Mouse (Mus musculus): Measurements from ENCODE around the gene Colq.
"Not testable (repeated sequence)": the region's sequence is repeated elsewhere in the genome, so short reads cannot be mapped to it uniquely, and the experiment has no call there.

The Colq gene

DNA sequence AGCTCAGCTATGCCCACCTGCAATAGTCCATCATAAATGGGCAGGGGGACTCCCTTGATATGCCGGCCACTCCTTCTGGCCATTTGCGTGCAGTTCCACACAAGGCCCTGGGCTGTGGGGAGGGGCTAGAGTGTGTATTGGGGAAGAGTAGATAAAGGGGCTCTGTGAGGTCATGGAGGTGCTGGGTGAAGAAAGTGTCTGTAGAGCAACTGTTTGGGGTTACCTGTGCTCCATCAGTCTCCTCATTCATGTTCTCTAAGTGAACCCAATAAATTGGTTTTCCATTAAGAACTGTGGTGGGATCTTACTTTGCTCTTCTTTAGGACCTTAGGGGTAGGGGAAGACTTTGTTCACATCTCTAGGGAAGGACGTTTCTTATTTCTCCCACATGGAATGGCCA, at the start of gene Colq:
Colq (minus strand) TSS at position 101 of the 400 bp plus-strand sequence.
- no peak for DNase-seq

- DNase-seq, result no peak
Observed at GRCm38 (mm10) chr14:31640346-31640889, 49.3 kb upstream of the Colq start, which contains the start of gene Gm49387. Gene Gm49387, minus strand, starts transcription at chr14:31640878.

DNA sequence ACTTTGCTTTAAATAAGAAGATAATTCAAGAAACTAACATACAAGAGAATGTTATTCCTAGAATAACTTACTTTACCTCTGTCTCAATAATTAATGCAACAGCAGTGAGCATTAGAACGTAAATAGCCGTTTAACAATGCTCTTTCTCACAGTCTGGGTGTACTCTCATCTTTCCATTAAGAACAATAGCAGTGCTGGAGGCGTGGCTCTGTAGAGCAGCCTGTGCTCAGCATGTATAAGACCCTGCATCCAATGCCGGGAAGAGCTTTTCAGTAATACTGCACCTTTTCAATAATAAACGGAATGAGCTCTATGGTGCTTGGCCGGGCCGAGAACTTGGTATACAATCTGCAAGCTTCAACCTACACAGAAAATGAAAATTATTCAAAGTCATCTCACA, 39.5 kb upstream of the Colq start:
- DNase-seq, result no peak

- peak; percentile 82 for DNase-seq
Observed at GRCm38 (mm10) chr14:31622748-31623147, 31.6 kb upstream of the Colq start.

DNA sequence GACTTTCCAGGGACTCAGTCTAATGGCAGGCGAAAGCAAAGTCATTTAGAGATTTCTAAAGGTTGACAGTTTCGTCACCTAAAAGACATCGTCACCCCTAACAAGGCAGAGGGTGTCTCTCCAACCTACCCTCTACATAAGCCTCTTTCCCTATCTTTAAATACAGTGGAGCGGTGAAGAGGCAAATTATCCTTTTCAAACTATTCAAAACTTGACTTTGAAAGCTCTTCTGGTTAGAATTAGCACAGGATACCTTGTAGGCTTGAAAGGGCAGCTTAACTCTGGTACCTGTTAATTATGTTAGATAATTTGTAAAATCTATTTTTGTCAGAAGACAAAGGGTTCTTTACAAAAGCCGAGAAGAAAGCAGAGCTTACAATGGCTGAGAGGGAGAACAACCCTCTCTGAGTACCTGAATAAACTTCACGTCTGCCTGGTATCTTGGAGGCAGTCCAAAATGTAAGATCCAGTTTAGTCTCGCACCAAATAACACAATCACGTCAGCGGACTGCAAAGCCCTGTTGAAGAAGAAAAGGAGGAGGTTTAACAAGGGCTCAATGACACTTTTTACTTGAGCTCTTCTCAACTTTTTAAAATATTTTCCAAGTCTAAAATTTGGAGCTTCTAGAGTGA, 29.6 kb upstream of the Colq start:
- DNase-seq, result no peak

DNA sequence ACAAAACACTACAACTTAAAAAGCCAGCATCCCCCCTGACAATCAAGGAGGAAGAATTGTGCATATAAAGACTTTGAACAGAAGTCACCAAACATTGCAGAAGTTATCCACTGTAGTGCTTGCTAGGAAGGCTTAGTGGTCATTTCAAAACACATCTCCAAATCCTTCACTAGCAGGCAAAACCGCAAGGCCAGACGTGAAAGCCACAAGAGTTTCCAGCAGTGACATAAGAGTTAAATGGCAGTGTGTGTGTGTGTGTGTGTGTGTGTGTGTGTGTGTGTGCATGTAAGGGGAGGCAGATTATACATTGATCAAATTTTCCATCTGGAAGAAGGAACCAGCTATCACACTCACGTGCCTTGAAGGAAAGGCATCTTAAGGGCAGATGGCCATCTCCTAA, 26.9 kb upstream of the Colq start:
- no peak for DNase-seq

- DNase-seq, result peak; percentile 48
Observed at GRCm38 (mm10) chr14:31617204-31617603, 26.1 kb upstream of the Colq start.

DNA sequence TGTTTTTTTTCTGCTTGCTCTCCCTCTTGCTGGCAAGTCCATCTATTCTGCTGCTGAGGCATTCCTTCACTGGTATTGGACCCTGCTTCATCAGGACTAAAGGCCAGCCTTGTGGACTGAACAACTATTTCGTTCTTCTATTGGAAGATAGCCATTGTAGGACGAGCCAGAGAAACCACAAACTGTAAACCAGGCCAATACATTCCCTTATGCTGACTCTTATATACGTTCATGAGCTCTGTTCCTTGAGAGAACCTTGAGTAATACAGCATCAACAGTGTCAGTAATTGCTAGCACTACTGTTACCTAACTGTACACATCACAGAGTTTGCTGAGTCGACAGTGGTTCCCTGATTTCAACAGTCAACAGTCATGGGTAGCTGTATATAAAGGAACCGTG, 22.5 kb upstream of the Colq start:
- DNase-seq, result no peak

DNA sequence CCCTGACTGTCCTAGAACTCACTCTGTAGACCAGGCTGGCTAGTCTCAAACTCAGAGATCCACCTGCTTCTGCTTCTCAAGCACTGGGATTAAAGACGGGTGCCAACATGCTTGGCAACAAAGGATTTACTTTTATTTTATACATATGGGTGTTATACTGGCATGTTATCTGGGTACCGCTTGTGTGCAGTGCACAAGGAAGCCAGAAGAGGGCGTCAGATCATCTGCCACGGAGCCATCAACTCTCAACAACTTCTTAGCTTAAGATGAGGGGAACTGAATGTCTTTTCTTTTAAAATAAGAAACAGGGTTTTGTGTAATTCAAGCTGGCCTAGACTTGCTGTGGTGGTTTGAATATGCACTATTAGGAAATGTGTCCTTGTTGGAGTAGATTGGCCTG, 20.8 kb upstream of the Colq start:
- no peak for DNase-seq

DNA sequence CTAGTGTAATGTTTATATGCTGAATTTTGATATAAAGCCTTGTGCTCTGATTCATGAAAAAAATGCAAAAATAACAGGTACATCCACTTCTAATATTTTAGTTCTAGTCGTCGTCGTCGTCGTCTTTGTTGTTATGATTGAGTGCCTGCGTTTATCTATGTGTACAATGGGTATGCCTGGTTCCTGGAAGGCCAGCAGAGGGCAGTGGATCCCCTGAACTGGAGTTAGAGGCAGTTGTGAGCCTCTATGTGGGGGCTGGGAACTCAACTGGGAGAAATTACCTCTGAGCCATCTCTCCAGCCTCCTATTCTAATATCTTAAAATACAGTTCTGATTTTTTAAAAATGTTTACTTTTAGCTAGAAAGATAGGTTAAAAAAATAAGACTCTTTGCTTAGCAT, 14.4 kb upstream of the Colq start:
- no peak for DNase-seq

- no peak for DNase-seq
Observed at GRCm38 (mm10) chr14:31604916-31605315, 13.8 kb upstream of the Colq start.

GRCm38 (mm10) chr14:31602616-31602979, 11.5 kb upstream of the Colq start:
- not testable (repeated sequence) for DNase-seq

DNA sequence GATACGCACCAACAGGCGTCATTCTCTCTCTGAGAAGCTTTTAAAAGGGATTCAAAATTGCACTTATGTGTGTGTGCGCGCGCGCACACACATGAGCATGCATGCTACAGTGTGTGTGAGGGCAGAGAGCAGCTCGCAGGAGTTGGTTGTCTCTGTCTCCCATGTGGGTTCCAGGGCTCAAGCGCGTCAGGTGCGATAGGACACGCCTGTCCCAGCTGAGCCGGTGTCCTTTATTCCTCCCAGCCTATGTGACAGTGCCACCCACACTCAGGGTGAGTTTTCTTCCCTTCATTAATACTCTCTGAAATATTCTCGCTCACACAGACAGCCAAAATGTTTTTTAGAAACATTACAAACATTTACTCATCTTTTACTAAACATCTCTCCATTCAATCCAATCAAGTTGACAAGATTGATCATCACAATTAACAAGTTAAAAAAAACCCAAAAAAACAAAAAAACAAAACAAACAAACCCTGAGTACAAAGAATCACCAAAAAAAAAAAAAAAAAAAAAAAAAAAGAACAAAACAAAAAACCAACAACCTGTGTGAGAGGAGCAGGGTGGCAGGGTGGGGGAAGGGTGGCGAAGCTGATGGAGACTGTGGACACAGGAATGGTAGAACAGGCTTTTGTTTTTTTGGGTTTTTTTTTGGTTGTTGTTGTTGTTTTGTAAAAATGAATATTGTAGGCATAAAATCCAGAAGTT, 10.9 kb upstream of the Colq start:
- no peak for DNase-seq

DNA sequence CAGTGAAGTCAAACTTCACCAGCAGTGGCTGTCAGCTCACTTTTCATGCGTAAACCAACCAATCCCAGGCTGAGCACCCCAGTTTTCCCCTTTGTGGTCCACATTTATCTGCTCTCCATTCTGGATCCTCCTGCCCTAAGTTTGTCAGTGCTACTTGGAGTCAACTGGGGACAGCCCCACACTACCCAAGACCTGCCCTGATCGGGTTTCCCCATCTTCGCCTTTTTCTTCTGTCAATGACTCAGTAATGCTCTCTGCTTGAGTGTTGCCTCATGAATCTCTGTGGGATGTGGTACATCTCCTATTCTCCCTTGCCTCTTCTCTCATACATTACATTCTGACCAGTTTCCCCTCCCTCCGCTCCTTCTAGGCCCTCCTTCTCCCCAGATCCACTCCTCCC, 6.3 kb upstream of the Colq start:
- no peak for DNase-seq

DNA sequence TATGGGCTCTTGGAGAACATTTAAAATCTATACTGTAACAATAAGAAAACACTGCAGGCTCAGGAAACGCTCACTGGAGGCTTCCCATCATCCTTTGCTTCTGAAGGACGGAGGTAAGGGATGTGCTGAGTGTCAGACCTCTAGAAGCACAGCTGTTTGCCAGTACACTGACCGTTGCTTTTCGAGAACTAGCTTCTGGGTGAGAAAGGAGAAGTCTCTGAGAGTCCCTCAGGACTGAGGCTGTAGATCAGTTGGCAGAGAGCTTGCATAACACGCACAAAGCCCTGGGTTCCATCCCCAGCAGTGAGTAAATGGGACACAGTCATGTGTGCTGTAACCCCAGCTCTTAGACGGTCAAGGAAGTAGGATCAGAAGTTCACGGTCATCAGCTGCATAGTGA, 5.3 kb upstream of the Colq start:
- DNase-seq, result no peak

DNA sequence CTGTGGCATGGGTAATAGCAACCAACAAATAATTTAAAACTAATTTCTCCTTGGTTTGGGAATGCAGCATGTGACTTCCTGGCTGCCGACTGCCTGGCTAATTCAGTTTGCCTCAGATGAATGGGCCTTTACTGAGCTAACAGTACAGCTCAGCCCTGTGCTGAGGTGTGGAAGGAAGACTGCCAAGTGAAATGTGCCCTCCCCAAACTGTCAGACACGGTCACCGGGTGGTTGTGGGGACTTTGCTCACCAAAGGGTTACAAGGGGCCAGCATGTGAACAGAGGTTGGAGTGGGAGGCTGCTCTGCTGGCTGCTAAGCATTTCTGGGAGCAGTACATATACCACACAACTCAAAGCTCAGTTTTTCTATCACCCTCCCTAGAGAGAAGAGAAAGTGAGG, 3.5 kb upstream of the Colq start:
- no peak for DNase-seq

- no peak for DNase-seq
Observed at GRCm38 (mm10) chr14:31593036-31593435, 1.9 kb upstream of the Colq start.

GRCm38 (mm10) chr14:31586451-31586850, 4.7 kb downstream of the Colq start:
- no peak for DNase-seq

GRCm38 (mm10) chr14:31583082-31583481, 8.1 kb downstream of the Colq start:
- no peak for DNase-seq

DNA sequence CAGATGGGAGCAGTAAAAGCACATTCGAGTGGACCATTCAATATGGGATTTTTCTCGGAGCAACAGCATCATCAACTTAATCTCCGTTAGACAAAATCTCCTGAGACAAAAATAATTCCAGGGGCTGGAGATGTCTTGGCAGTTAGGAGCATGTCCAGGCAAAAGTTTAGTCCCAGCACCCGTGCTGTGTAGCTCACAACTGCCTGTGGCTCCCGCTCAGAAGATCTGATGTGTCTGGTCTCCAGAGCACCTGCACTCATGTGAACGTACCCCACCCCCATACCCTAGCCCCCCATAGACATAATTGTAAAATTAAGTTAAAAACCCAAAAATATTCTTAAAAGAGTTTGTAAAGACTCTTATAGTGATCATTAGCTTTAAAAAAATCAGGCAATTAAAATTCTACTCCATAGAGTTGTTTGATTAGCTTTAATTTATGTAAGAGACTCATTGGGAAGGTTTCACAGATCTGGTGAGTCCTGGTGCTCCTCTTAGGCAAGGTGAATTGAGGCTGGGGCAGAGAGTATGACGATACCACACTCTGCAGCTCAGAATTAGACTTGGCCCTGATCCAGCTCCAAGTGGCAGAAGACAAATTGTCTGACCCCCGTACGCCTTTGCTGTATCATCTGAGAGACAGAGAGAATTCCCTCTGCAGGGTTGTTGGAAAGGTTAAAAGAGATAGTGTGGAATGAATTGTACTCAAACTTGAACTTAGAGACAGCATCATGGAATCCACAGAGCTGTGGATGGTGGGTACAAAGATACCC, 13.0 kb downstream of the Colq start:
- no peak for DNase-seq

DNA sequence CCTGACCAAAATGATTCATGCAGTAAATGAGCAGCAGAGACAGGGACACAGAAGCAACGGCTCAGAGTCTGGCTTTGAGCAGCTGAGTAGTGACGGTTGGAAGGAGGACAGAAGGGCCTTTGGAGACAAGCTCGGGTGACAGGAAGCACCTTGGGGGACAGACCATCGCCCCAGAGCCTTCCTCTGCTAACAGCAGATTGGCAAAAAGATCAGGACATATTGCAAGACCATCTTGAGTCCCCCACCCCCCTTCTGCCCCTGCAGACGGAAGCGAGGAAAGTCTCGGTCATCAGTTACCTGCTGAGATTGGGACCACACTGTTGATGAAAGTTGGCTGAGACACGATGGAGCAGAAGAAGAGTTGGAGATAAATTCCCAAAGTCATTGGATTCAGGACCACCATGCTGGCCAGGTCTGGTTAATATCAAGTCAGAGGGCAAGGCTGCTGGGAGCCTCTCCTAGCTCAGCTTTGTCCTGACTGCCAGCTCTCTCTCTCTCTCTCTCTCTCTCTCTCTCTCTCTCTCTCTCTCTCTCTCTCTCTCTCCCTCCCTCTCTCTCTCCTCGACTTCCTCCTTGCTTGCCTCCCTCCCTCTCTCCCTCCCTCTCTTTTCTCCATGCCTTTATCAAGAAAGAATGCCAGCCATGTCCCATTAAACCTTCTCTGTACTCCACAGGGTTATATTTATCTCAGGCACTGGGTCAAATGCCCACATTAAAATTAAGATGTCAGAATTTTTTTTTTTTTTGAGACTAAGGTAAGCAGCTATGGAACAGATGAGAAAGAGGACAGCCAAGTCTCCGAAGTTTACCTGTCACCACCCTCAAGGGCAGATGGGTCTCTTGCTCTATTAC, 14.1 kb downstream of the Colq start:
- DNase-seq, result no peak

DNA sequence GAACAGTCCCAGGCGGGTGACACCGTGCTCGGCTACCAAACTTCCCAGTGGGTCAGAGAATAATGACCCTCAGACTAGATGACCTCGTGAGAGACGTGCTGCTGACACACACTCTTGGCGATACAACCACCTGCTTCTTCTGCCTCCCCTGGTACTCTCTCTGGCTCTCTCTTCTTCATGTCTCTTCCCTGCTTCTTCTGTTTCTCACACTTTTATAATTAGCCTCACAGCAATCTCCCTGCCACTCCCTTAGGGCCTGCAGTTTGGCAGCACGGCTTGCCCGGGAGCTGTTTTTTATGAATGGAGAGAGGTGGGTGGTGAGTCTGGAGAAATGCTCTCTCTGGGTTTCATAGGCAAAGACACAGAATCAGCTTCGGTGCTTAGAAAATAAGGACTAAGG, 15.3 kb downstream of the Colq start:
- peak; percentile 60 for DNase-seq

All from right cerebral cortex, adult 18-20 months (tissue).